Mouse (Mus musculus) heart, postnatal 4 days (tissue): ENCODE measurements around the gene 6030458C11Rik. TPM values are rescaled to one million over a fixed set of nuclear protein-coding genes. Genes with fewer than 3 reads are reported as not detected.
"Not testable (repeated sequence)": the region's sequence is repeated elsewhere in the genome, so short reads cannot be mapped to it uniquely, and the experiment has no call there.

ENCODE experiments used
- DNase-seq: peaks from one replicate; pipeline ENCODE4 v3.0.0; 2021
- total RNA-seq, 2 experiments: library from RNA; stranded (reverse); gene quantifications; 2 replicates each; pipeline ENCODE4 v1.2.3; 2021

The 6030458C11Rik gene
- total RNA-seq, 2 experiments from 2014 or later: 15.2 to 17.0 TPM

- DNase-seq: no peak
Measured at GRCm38 (mm10) chr15:12822416-12823395, 1.7 kb downstream of the 6030458C11Rik start.

DNA sequence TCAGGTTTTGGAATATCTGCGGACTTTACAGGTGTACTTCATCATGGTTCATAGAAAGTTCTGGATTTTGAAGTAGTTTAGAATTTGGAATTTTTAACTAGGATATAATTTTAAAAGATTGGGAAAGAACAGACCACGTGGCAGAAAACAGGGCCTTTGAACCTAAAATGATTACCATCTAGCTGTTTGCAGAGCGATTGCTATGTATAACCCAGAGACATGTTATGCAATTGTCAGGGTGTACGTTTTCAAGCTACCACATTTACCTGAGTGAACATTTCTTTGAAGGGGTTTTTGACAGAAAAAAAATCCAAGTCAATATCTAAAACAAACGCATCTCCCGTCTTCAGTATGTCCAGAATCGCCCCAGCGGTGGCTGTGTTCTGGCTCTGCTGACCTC lies 6.9 kb downstream of the 6030458C11Rik start:
- DNase-seq: no peak

DNA sequence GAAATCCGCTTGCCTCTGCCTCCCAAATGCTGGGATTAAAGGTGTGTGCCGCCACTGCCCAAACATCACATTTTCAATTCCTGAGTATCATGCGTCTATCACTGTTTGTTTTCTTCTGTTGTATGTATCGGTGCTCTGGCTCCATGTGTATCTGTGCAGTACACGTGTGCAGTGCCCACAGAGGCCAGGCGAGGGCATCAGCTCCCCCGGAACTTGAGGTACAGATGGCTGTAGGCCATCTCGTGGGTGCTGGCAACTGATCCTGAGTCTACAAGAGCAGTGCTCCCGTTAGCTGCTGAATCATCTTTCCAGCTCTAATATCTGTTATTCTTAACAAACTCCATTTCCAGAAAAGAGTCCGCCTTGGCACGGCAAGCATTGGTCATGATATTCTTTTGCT lies 11.8 kb downstream of the 6030458C11Rik start:
- DNase-seq: no peak

GRCm38 (mm10) chr15:12809305-12809704 lies 15.1 kb downstream of the 6030458C11Rik start:
- DNase-seq: no peak

DNA sequence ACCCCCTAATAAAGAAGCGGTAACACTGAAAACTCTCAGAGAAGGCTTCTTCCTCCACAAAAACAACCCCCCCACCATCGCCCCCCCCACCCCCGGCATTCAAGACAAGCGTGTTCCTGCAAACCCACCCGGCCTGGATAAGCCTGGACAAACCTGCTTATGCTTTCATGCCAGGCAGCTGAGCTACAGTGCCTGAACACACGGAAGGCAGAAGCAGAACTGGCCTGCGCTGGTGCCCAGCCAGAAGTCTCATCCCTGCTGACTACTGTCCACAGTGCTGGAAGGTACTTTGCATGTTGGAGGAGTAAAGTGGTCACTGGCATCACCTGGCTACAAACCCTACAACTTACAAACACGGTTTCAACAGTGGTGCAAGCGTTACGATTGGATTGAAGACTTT lies 17.4 kb downstream of the 6030458C11Rik start:
- no peak for DNase-seq

DNA sequence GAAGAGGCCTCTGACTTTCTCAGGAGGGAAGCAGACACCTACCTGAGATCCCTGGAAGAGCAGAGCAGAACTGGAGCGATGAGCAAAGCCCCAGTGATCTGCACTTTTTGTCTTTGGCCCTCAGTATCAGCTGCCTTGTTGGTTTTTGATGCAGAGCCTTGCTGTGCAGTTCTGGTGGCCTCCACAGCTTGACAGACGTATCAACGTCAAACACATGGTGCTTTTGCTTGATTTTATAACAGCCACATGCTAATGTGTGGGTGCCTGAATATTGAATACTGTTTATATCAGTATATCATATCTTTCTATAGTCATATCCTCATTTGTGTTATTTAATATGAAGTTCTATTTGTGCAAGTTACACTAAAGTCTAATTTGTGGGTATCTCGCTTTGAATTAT lies 19.4 kb downstream of the 6030458C11Rik start:
- no peak for DNase-seq

DNA sequence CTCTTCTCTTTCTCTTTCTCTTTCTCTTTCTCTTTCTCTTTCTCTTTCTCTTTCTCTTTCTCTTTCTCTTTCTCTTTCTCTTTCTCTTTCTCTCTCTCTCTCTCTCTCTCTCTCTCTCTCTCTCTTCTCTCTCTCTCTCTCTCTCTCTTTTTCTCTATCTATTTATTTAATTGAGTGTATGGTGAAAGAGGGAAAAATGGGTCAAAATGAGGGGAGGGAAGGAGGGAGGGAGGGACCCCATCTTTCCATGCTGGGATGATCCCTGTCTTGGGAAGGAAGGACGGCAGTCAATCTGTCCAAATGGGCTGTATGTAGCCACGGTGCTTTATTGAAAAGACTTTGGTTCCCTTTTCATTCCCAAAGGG lies 23.3 kb downstream of the 6030458C11Rik start:
- not testable (repeated sequence) for DNase-seq

- no peak for DNase-seq
Measured at GRCm38 (mm10) chr15:12800405-12801141, 23.9 kb downstream of the 6030458C11Rik start.

DNA sequence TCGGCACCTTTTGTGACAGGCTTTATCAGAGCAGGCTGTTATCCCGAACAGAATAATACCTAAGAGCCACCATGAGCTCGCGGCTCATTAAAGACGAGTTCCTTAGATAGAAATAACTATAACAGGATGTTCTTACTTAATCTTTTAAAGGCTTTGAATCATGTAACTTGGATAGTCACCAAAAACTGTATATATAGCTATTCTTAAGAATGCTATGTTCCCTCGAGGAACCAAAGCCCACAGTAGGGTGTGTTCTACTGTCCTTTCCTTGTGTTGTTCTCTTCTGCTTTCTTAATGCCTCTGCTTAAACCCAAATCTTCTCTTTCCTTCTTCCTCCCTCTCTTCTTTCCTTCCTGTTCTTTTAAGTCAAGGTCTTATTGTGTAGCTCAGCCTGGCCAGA lies 26.4 kb downstream of the 6030458C11Rik start:
- DNase-seq: no peak

GRCm38 (mm10) chr15:12795909-12796470 lies 28.5 kb downstream of the 6030458C11Rik start:
- DNase-seq: no peak

DNA sequence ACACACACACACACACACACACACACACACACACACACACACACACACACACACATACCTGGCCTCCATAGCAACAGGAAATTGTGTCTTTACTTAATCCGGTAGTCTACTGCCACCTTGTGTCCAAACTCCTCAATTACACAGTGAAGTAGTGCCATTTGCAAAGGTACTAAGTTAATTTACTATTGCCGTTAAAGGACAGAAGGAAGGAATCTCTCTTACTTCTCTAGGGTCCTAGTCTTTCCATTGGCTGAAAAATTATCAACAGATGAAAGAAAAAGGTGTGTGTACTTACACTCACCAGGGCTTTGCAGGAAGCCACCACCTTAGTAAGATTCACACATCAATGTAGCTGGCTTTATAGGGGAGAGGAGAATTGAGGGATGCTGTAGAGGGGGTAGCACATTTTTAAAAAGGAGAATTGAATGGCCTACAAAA lies 29.0 kb downstream of the 6030458C11Rik start:
- peak; percentile 74 for DNase-seq

DNA sequence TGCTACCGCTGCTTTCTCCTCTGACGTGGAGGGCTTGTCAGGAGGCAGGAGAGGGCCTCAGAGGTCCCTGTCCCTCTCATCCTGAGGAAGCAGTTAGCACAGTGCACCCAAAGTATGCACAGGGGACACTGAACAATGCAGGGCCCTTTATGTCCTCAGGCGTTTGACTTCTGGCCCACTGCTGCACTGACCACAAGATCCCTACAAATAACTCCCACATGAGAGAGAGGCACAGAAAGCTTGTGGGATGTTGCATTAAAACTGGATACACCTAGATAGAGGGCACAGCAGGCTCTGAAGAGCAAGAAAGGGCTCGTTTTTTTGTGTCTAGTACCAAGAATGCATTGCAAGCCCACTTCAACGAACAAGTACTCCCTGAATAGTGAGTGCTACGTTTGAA lies 30.1 kb downstream of the 6030458C11Rik start:
- DNase-seq: no peak

DNA sequence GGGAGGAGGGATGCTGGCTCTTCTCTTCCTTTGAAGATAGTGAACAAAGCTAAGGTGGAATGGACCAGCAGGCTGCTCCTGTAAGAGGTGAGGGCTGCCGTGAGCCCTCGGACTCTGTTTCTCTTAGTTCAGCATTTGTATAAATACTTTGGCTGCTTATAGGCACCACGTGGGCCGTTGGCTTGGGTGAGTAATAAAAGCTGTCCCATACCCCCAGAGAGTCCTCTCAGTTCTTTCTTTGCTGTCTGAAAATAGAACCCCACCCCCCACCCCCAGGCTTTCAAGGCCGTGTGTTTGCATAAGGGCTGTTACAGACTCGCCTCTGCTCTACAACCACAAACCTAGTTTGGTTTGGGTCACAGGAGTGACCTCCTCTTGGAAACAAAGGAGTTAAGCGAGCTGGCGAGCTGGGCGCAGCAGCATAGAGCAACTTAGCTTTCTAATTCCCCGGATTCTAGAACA lies 35.0 kb downstream of the 6030458C11Rik start:
- peak; percentile 20 for DNase-seq

- no peak for DNase-seq
Measured at GRCm38 (mm10) chr15:12788536-12788935, 35.9 kb downstream of the 6030458C11Rik start.

DNA sequence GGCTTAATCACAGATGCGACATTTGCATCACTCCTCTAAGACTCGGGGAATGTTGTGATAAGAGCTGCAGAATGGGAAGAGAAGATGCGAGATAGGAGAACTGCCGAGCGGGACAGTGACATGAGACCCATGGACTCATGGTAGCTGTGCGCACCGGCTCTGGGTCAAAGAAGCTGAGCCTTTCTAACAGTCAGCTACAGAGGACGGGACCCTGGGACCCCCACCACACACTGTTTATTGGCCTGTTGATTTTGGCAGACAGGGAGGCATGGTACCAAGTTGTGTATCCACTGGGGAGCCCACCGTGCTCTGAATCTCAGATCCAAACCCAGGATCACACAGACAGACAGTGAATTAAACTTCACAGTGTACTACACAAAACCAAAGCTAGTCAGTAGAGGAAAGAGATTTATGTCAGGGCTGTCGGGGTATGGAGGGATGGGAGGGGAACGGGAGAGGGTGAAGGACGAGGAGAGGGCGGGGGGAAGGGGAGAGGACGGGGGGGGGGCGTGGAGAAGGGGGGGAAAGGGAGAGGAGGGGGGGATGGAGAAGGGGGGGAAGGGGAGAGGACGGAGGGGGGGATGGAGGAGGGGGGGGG lies 42.6 kb downstream of the 6030458C11Rik start:
- no peak for DNase-seq

DNA sequence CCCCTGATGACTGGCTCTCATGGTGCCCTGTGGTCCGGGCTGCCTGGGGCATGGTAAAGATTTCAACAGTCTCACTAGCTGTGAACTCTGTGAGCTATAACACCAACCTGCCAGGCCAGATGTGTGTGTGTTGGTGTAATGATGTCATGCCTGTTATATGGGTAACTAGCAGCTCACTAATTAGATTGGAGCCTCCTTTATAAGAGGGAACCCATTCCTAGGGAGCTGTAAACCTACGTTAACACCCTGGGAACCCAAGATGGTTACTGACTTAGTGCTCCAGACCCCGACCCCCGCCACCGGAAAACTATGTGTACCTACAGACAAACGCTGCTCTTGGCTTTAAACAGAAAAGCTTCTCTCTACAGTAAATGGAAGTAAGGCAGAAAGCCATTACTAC lies 43.2 kb downstream of the 6030458C11Rik start:
- no peak for DNase-seq

DNA sequence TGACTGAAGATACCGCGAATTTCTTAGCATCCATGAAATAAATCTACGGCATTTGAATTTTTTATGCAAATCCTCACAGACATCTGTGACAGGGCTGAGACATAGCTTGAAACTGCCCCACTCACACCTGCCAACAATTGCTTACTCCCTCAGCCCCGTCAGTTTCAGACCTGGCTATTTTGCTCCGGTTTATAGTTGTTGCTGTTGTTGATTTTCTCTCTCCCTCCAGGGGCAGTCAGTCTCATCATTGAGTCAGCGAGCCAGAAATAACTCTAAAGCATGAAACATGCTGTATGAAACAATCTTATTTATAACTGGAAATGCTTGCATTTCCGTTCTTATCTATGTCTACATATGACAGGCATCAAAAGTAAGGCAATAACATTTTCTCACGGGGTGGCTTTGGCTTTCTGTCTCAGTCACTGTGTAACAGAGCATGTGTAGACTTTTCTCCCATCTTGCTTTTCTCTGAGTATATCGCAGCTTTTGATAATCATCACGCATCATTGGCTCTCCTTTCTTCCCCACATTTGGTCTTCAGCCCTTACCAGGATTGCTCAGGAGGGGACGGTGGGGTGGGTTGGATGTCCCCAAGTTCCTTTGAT lies 50.2 kb downstream of the 6030458C11Rik start:
- no peak for DNase-seq

- no peak for DNase-seq
Measured at GRCm38 (mm10) chr15:12770958-12771357, 53.5 kb downstream of the 6030458C11Rik start.

- no peak for DNase-seq
Measured at GRCm38 (mm10) chr15:12766848-12767247, 57.6 kb downstream of the 6030458C11Rik start.

DNA sequence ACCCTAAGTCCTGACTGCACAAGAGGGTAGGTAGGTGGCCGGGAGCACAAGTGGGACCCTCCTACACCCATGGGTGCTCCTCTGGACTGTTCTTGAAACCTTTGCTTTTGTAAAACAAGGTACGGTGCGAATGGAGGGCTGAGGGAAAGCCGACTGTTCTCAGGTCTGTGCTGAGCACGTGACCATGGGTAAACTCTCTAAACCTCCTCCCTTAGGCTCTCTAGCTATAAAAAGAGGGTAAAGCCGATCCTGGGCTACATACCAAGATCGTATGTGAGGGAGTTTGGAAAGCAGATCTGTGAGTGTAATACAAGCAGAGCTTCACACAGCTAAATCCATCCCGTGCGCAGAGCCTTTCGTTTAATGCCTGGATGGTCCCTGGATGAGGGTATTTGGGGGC lies 61.3 kb downstream of the 6030458C11Rik start:
- no peak for DNase-seq

GRCm38 (mm10) chr15:12762258-12762913 lies 62.1 kb downstream of the 6030458C11Rik start:
- no peak for DNase-seq

DNA sequence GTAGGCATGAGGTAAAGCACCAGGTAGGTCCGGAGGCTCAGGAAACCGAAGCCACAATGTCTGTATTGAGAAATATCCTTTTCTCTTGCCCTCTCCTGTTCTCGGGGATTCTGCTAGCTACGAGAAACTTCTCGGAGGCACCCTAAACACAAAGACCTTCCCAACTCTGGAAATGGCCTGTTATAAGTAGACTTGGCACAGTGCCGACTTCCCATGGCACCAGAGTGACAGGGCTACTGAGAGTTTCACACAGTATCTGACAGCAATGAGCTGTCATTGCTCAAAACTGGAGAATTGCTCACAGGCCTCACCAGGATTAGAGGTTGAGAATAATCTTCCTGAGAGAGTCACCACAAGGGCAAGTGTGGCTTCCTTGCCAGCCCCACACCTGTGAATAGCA lies 63.7 kb downstream of the 6030458C11Rik start:
- DNase-seq: peak; percentile 66
